Mouse (Mus musculus): Measurements from ENCODE around the gene Phf14.
"Not testable (repeated sequence)": the region's sequence is repeated elsewhere in the genome, so short reads cannot be mapped to it uniquely, and the experiment has no call there.

Phf14 gene

DNA sequence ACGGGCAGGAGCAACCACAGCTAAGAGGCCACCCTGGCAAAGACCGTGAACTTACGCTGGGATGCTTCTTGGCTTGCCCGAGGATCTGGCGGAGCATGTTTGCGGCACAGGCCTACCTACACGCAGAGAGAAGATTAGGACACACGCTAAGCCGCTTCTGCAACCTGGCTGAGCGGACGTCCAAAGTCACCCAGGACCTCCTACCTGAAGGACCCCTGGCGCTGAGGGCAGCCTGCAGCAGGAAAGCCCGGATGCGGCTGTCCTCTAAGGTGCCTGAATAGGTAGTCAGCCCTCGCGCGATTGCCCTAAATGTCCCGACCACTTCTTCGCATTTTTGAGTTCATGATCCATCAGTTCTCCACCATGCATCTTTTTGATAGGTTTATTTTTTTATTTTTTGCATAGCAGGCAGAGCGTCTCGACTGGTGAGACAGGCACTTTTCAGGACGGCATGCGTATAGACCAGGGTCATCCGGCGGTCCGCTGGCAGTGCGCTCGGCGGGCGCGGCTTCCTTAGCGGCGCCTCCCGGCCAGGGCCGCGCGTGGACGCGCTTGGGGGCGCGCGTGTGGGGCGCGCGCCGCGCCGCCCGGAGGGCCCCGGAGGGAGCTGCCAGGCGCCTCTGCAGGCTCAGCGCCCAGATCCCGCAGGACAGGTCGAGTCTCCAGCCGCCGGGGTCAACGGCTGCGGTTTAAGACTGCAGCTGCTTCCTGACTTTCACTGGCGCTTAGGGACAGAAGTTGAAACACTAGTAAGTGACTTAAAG, at the start of gene Phf14, which contains the start of gene Ndufa4:
Gene Phf14 (plus strand): TSS at position 541 of the 764 bp plus-strand sequence.
Gene Ndufa4 (minus strand): TSS at position 229 of the 764 bp plus-strand sequence.
- peak; percentile 93 for DNase-seq (ENCODE audit: low spot score)

DNA sequence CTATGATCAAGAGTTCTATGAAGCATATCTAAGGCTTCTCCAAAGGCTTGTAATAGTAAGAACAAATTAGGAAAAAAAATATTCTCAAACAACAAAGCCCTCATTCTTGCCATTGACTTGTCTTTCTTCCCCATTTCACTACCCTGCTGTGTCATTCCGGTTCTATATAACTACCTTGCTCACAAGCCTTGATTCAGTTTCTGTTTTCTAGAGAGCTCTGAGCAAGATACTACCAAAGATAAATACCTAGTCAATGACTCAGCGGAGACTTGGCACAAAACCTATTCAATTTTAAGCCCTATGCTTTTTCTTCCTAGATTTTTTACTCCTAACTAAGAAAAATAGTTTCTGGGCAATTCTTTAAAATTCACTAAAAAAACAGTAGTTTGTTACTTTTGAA, 32.2 kb upstream of the Phf14 start:
- not testable (repeated sequence) for DNase-seq (ENCODE audit: low spot score)

DNA sequence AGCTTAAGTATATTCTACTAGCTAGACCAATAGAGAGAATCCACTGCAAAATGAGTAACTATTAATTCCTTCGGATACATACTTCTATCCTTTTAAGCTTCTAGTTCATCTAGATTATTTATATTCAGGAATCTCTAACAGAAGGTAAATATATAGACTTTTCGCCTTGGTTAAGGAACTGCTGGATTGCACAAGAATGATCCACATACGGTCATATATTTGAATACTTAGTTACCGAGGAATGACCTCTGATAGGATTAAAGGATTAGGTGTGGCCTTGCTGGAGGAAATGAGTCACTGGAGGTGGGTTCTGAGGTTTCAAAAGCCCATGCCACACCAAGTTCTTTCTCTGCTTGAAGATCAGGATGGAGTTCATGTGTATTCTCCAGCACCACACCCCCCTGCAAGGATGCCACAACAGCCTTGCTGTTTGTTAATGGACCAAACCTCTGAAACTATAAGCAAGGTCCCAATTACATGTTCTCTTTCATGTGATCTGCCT, 6.7 kb upstream of the Phf14 start:
- DNase-seq (ENCODE audit: low spot score) = no peak

DNA sequence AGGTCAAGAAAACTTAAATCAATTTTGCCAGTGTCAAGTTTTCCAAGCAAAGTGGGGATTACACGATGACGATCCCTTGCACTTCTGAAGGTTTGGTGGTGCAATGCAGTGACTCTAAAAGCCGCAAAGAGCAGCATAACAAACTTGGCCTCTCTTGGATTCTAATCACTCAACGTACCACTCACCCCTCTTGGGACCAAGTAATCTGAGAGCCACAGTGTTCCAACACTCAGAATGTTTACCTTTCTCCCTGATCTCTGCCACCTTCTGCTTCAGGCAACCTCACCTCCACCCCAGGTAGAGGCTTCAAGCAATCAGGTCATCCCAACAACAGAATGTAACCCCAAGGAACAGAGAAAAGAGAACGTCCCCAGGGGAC, 730 bp upstream of the Phf14 start:
- DNase-seq (ENCODE audit: low spot score) = peak; percentile 35

DNA sequence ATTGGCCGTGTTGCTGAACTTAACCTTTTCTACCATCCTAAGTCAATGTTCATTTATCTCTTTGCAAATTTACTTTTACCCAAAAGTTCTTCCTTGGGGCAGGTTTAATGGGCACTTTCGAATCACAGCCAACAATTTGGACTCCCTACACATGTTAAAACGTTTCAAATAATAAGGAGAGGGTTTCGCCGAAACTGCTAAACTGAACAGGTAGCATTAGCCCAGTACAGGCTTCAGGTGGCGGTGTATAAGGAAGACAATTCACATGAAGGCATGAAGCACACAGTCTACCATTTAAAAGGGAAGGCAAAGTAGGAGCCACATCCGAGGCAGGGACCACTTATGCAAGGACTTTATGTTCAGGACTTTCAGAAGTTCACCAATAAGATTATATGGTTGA, 561 bp downstream of the Phf14 start:
- DNase-seq (ENCODE audit: low spot score) = no peak

DNA sequence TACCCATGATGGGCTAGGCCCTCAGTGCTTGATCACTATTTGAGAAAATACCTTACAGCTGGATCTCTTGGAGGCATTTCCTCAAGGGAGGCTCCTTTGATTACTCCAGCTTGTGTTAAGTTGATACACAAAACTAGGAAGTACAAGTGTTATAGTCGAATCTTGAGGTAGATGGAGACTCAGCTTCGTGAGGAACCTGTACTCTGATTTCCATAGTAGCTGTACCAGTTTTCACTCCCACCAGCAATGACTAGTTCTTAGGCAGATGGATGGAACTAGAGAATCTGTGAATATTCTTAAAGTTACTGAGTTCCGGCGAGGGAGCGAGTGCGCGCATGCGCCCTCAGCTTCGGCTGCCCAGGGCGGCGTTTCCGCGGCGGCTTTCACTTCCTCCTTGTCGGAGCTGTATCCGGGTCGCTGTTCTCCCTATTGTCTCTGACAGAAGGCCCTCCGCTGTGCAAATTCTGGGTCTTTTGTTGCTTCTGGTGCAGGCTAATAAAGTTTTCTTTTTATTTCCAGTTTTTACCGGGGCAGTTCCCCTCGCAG, 18.0 kb downstream of the Phf14 start:
- DNase-seq (ENCODE audit: low spot score) = peak; percentile 90

DNA sequence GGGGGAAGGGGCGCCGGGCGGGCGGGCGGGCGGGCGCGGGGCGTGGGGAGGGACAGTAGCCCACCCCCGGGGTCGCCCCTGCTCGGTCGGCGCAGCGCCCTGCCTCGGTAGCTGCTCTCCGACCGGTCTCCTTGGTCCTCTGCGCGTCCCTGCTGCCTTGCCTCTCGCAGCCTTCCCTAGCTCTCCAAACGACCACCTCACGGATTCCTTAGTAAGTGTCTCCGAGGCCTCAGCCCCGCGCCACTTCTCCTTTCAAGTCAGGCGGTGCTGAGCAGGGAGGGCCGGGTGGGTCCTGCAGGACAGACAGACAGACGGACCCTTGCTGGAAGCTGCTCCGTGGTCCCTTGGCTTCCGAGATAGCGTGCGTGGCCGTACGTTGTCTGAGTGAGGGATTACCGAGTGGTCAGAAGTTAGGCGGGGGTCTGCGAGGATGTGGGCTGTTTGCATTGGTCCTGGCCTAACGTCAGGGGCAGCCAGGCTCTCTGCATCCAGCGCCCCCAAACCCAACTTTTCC, 18.5 kb downstream of the Phf14 start:
- DNase-seq (ENCODE audit: low spot score) = peak; percentile 41

DNA sequence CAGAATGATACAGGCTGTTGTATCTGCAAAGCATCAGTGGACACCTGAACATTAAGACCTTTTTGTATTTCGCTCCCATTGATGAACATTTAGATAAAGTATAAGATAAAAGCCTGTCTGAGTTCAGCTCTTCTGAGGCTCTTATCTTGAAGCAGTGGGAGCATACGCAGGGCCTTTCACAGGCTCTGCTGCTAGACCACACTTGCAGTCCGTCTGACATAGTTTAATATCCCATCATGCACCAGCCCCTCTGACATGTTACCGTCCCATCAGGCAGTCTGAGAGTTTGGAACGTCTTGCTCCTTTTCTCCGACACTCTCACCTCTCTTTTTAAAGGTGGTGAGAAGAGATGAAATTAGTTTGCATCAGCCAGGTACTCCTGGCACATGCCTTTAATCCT, 19.9 kb downstream of the Phf14 start:
- DNase-seq (ENCODE audit: low spot score) = no peak

DNA sequence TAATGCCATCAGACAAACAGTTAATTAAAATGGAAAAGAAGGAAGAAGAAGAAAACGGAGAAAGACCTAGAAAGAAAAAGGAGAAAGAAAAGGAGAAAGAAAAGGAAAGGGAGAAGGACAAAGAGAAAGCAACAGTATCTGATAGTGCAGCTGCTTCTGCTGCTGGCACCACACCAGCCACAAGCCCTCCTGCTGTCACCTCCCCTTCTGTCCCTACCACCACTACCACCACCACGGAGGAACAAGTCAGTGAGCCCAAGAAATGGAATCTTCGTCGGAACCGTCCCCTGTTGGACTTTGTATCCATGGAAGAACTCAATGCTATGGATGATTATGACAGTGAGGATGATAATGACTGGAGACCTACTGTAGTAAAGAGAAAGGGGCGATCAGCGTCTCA, 25.8 kb downstream of the Phf14 start:
- no peak for DNase-seq (ENCODE audit: low spot score)

DNA sequence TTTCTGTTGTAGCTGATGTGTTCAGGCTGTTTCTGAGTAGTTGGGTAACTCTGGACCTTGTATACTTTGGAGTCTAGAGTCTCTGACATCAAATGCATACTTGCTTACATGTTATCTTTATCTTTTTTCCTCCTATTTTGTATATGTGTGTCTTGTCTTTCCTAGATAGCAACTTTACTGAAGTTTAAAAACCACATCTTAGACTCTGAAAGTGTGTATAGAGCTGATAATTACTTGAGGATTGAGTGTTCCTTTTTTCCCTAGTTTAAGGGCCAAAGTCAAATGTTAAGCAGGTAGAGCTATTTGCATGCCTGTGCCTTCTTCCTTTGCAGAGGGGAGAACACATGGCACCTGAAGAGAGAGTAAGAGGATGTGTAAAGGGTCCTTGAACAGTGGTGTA, 33.3 kb downstream of the Phf14 start:
- DNase-seq (ENCODE audit: low spot score) = no peak

DNA sequence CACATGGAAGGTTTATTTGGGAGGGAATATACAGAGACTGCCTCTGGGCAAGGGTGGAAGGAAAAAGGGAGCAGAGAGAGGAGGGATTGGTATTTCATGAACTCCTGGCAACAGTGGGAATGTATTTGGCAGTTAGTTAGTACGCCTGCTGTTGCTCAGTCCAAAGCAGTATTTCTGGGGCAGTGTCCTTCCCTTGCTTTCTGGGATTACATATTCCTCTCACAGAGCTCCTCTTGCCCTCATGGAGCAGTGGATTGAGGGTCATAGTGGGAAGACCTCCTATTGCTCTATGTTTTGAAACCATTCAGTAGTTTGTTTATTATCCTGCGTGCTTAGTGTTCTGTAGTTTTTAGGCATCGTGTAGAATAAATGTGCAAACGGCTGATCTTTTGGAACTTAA, 34.5 kb downstream of the Phf14 start:
- DNase-seq (ENCODE audit: low spot score) = no peak

DNA sequence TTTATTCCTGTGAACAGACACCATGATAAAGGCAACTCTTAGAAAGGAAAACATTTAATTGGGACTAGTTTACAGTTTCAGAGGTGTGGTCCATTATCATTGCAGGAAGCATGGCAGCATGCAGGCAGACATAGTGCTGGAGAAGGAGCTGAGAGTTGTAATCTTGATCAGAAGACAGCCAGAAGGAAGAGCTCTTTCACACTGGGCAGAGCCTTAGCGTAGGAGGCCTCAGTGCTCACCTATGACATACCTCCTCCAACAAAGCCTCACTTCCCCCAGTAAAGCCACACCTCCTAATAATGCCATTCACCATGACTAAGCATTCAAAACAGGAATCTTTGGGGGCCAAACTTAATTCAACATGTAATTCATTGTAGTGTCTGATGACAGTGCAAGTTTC, 40.5 kb downstream of the Phf14 start:
- DNase-seq (ENCODE audit: low spot score) = no peak

DNA sequence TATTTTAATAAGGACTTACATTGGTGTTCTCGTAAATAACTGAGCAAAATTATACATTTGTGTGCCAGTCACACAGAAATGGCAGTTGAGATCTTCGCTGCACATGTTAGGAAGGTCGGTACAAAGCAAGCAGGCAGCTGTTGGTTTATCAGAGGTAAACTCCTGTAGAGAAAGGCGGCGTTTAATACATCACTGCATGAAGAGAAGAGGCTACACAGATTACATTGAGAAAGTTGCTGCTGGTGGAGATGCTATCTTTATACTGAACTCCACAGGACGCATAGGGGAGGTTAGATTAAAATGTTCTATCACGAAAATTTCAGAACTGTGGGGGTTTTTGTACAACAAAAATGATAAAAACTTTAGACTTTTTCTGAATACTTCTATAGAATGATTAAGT, 52.6 kb downstream of the Phf14 start:
- no peak for DNase-seq (ENCODE audit: low spot score)

DNA sequence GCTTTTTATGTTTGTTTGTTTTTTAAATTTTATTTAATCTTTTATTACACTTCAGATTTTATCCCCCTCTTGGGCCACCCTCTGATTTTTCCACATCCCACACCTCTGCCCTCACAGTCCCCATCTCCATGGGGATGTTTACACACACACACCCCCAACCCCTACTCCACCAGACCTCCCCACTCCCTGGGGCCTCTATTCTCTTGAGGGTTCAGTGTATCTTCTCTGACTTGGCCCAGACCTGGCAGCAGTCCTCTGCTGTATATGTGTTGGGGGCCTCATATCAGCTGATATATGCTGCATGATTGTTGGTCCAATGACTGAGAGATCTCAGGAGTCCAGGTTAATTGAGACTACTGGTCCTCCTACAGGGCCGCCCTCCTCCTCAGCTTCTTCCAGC, 86.2 kb downstream of the Phf14 start:
- DNase-seq (ENCODE audit: low spot score) = no peak

DNA sequence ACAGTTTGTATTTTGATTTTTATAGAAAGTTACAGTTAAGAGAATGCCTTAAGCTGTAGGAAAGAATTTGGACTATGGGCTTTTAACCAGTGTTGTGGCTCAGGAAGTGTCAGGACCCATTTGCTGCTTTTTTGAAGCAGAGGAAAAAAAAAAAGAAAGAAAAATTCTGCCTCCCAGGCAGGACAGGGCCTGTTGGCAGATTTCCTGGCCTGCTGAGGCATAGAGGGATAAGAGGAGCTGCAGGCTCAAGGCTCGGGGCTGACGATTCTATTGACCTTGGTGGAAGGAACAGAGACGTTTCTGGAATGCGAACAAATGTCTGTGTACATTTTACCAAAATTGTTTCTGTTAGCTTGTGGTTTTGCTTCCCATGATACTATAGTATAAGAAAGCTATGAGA, 91.0 kb downstream of the Phf14 start:
- DNase-seq (ENCODE audit: low spot score) = no peak

DNA sequence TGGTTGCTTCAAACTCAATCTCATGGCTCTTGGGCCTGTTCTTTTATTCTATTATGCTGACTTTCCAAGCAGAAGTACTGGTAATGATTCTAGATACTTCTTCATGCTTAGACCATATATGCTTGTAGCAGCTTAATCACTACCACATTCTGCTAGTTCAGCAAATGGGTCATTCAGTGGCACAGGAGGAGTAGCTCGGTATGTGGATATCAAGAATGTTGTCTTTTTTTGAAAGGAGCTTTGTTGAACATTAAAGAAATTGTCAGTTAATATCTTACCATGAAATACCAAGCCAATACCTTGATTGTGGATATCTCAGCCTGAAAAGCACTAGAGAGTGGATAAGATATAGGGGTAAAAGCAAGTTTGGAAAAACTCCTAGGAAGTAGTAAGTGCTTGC, 91.9 kb downstream of the Phf14 start:
- DNase-seq (ENCODE audit: low spot score) = no peak

DNA sequence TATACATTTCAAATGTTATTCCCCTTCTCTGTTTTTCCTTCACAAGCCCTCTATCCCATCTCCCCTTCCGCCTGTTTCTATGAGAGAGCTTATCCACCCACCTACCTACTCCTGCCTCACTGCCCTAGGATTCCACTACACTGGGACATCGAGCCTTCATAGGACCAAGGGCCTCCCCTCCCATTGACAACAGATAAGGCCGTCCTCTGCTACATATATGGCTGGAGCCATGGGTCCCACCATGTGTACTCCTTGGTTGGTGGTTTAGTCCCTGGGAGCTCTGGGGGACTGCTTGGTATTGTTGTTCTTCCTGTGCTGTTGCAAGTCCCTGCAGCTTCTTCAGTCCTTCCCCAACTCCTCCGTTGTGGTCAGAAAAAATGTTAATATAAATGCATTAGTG, 97.8 kb downstream of the Phf14 start:
- no peak for DNase-seq (ENCODE audit: low spot score)

DNA sequence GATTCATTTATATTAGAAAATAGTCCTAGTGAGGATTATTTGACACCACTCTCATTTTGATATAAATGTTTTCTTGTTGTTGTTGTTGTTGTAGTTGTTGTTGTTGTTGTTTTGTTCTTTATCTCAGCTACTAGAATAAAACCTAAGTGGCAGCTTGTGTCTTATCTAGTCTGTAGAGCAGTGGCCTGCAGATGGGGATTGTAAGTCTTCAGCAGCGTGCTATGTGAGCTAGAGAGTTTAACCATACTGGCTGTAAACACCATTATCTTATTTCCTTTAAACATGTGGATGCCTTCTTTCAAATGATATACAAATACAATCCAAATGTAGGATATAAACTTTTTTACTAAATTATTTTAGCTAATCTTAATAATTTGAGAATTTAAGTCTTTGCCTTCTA, 98.4 kb downstream of the Phf14 start:
- DNase-seq (ENCODE audit: low spot score) = no peak

DNA sequence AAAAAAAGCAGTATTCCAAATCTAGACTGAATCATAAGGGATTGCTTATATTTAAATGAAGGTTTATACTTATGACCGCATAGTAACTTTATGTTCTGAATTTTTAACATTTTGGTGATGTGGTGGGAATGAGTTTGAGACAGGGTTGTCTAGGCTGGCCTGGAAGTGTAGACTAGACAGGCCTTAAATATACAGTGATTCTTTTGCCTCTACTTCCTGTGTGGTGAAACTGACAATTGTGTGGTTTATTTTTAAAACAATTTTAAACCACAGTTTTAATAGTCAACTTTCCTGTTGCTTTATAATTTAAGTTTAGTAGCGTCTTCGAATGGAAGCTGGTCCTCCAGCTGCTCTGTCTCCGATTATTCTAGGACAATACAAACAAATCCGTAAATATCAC, 104.5 kb downstream of the Phf14 start:
- DNase-seq (ENCODE audit: low spot score) = no peak

DNA sequence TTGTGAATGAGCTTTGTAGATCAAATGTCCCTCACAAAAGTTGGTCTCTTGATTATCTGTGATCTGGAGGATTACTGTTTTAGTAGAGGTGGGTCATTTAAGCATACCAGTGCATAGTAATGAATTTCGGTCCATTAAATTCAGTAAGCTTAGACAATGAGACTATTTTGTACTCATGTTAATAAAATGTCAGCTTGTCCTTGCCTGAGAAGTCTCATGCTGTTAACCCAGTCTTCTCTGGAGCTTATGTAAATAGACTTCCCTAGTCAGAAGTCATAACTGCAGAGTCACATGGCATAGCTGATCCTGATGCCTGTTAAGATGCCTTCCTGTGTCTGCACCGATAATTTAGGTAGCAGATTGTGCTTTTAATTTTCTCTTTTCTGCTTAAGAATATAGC, 106.4 kb downstream of the Phf14 start:
- no peak for DNase-seq (ENCODE audit: low spot score)

DNA sequence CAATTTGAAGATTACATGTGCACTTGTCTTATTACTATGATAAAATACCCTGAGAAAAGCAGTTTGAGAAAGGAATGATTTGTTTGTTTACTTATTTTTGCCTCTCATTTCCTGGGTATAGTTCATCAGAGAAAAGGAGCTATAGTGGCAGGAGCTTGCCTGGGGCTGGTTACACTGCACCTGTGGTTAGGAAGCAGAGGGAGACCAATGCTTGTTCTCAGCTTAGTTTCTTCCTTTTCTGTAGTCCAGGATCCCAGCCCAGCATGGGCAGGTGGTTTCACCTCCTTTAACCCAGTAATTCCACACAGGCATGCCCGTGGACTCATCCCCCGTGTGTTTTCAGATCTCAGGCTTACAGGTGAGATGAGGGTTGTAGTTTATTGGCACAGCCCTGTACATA, 107.1 kb downstream of the Phf14 start:
- no peak for DNase-seq (ENCODE audit: low spot score)

DNA sequence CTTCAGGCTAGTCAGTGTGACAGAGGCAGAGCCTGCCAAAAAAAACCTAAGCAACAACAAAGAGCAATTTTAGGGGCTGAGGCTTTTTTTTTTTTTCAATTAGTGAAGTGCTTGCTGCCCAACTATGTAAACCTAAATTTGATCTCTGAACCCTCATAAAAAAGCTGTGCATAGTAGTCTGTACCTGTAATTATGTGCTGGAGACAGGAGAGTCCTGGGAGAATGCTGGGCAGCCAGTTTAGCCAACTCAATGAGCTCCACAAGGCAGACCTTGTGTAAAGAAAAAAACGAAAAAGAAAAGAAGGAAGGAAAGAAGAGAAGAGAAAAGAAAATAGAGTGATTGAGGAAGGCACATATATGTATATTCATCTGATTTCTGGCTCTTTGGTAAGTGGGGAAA, 112.1 kb downstream of the Phf14 start:
- no peak for DNase-seq (ENCODE audit: low spot score)

DNA sequence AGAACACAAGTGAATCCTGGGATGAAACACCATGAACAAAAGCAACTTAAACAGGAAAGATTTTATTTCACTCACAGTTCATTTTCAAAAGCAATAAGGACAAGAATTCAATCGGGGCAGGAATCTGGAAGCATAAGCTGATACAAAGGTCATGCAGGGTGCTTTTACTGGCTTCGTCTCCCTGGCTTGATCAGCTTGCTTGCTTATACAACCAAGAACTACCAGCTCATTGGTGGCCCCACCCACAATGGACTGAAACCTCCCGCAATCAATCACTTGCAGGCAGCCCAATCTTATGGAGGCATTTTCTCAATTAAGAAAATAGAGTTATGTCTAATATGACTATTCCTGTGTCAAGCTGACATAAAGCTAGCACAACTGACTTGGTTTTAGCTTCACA, 112.5 kb downstream of the Phf14 start:
- no peak for DNase-seq (ENCODE audit: low spot score)

DNA sequence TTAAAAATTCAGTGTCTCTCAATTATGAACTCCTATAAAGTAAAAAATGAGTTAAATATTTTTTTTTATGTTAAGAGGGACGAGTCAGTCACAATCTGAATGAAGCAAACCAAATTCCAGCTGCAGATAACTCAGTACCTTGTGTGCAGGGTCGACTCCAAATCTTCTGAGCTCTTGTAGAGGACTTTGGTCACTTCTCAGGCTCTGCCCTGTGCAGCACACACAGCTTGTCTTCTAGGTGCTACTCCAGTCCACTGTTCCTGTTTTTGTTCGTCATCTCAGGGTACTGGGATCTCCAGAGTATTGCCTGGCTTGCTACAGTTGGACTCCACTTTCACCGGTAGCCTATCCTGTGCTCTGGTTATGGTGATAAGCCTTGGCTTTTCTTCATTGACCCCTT, 113.1 kb downstream of the Phf14 start:
- no peak for DNase-seq (ENCODE audit: low spot score)
